Mouse (Mus musculus) G1E-ER4 (cell line): ENCODE data around the gene Xrcc4. TPM values are rescaled to one million over a fixed set of nuclear protein-coding genes. Genes with fewer than 3 reads are reported as not detected.
A peak's percentile ranks its signal among the peaks of the same experiment; 100 is the strongest.

ENCODE experiments used
- GATA1 ChIP-seq: IDR thresholded peaks from one replicate; pipeline ENCODE4 v1.8.0; 2012; ENCODE audit warnings: low read length, inconsistent platforms
- polyA plus RNA-seq: library from polyadenylated mRNA; stranded (reverse); fragments of >175 nt; gene quantifications from 2 replicates; pipeline ENCODE4 v1.2.3, GENCODE M21; 2012

Gene Xrcc4
- polyA plus RNA-seq, 1 experiment: 0.45 TPM

GRCm38 (mm10) chr13:90005561-90005960 is 83.8 kb downstream of the Xrcc4 start:
- TF ChIP-seq GATA1: no peak

- TF ChIP-seq GATA1: no peak
Observed at GRCm38 (mm10) chr13:89997531-89997930, 91.9 kb downstream of the Xrcc4 start.

- no peak for TF ChIP-seq GATA1
Observed at GRCm38 (mm10) chr13:89986087-89986486, 103.3 kb downstream of the Xrcc4 start.

- no peak for TF ChIP-seq GATA1
Observed at GRCm38 (mm10) chr13:89970940-89971339, 118.5 kb downstream of the Xrcc4 start.

- TF ChIP-seq GATA1: no peak
Observed at GRCm38 (mm10) chr13:89968671-89969070, 120.7 kb downstream of the Xrcc4 start.

- no peak for TF ChIP-seq GATA1
Observed at GRCm38 (mm10) chr13:89944354-89944753, 145.1 kb downstream of the Xrcc4 start.

GRCm38 (mm10) chr13:89929477-89929876 is 159.9 kb downstream of the Xrcc4 start:
- no peak for TF ChIP-seq GATA1

GRCm38 (mm10) chr13:89918814-89919481 is 170.5 kb downstream of the Xrcc4 start:
- TF ChIP-seq GATA1: no peak

GRCm38 (mm10) chr13:89914332-89914731 is 175.1 kb downstream of the Xrcc4 start:
- TF ChIP-seq GATA1: no peak

- no peak for TF ChIP-seq GATA1
Observed at GRCm38 (mm10) chr13:89913891-89914290, 175.5 kb downstream of the Xrcc4 start.

GRCm38 (mm10) chr13:89906120-89906519 is 183.3 kb downstream of the Xrcc4 start:
- TF ChIP-seq GATA1: peak; percentile 47

GRCm38 (mm10) chr13:89899066-89899465 is 190.3 kb downstream of the Xrcc4 start:
- no peak for TF ChIP-seq GATA1

- no peak for TF ChIP-seq GATA1
Observed at GRCm38 (mm10) chr13:89892140-89892539, 197.3 kb downstream of the Xrcc4 start.

GRCm38 (mm10) chr13:89890159-89890558 is 199.2 kb downstream of the Xrcc4 start:
- no peak for TF ChIP-seq GATA1

- TF ChIP-seq GATA1: peak; percentile 83
Observed at GRCm38 (mm10) chr13:89889074-89889473, 200.3 kb downstream of the Xrcc4 start.

GRCm38 (mm10) chr13:89883523-89883922 is 205.9 kb downstream of the Xrcc4 start:
- no peak for TF ChIP-seq GATA1

GRCm38 (mm10) chr13:89881281-89881680 is 208.1 kb downstream of the Xrcc4 start:
- TF ChIP-seq GATA1: no peak
